Mouse (Mus musculus): ENCODE measurements around the gene Slc5a11. TPM values are rescaled to one million over a fixed set of nuclear protein-coding genes. Genes with fewer than 3 reads are reported as not detected.
A peak's percentile ranks its signal among the peaks of the same experiment; 100 is the strongest.

Gene Slc5a11
- polyA plus RNA-seq, 1 experiment from 2014 or later = not detected

DNA sequence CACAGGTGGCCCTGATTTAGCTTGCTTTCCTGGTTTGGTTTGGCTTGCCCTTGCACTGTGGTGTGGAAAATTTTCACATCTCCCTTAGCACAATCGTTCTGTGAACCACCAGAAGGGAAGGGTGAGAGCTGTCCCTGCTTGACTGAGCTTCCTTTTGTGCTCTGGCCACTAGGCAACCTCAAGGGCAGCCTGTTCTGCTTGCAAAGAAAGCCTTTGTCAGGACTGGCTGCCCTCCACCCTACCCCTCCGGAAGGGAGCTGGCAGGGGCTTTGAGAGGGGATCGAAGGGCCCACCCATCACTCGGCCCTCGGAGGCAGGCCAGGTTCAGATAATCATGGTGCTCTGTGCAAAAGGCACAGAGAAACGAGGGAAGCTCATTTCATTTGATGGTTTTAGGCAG is 4.0 kb downstream of the Slc5a11 start:
- Histone ChIP-seq H3K4me3 (no peak overlapping the region), H3K9me3 (no peaks in the 10 kb centered on the region), H3K27me3 (ENCODE audit: poor library complexity, severe bottlenecking) (no peaks in the 10 kb centered on the region), H3K27ac (peak overlapping the region; percentile 66), H3K4me1 (peaks cover 35% of the 10 kb centered on the region), H3K36me3 (replicated peaks) (no peaks in the 10 kb centered on the region)
- no peak for DNase-seq (ENCODE audit: extremely low spot score, low spot score)
- 36% methylated on average over 6 of the region's 6 CpGs for WGBS

DNA sequence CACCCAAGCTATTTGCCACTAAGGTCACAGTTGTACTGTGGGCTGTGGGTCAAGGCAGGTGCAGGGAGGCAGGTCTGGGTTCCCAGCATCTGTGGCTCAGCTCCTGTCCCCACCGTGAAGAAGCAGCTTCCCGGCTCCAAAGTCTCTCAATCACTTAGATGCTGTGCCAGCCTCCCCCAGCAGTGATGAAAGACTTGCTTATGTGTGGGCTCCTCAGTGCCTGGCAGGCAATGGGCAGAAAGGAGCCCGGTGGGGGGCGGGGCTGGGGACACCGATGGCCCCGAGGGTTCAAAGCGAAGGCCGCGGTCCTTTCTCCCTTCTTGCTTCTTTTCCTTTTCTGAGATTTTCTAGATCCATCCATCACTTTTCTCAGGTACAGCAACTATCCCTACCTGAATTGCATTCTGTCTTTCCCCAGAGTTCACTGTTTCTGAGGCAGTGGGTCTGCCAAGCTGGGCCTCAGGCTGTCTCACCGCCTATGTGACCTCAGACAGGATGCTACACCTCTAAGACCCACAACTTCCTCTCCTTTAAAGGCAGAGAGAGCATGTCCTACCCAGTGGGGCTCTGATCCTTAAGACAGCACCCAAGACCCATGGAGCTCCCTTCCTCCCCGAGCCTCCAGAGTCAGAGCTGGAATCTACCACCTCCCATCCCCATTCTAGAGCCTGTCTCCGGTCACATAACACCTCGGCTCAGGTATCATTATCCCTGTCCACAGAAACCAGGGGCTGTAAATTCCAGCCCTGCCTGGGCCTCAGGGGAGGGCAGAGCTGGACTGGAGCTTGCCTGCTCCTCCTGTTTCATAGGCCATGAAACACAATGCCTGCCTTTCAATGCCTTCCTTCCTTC is 5.4 kb downstream of the Slc5a11 start:
- H3K27me3 ChIP-seq (ENCODE audit: poor library complexity, severe bottlenecking) = no peaks in the 10 kb centered on the region
- DNase-seq (ENCODE audit: extremely low spot score, low spot score) = no peak

DNA sequence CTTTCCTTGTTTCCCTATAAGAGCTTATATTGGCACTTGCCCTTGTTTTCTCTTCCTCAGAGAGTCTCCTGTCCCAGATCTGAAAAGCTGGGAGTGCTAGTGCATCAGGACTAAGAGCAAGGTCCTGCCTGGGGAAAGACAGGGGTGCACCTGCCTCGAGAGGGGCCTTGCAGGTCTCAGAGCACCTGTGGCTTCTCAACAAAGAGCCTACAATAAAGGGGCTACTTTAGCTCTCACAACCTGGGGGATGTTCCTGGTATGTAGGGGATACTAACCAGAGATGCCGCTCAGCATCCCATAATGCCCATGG is 6.0 kb downstream of the Slc5a11 start:
- Histone ChIP-seq H3K27me3 (ENCODE audit: poor library complexity, severe bottlenecking) (no peaks in the 10 kb centered on the region), H3K4me3 (no peak overlapping the region), H3K36me3 (replicated peaks) (no peaks in the 10 kb centered on the region), H3K4me1 (peaks cover 21% of the 10 kb centered on the region), H3K9me3 (no peaks in the 10 kb centered on the region), H3K27ac (no peak overlapping the region)
- 72% methylated on average over 2 of the region's 2 CpGs for WGBS
- no peak for DNase-seq (ENCODE audit: extremely low spot score, low spot score)

More for the DNA sequence above, 5.4 kb downstream of the Slc5a11 start:
- peaks cover 22% of the 10 kb centered on the region for H3K4me1 ChIP-seq
- H3K4me3 ChIP-seq = no peak overlapping the region
- H3K36me3 ChIP-seq (replicated peaks) = no peaks in the 10 kb centered on the region
- H3K27ac ChIP-seq = no peak overlapping the region
- H3K9me3 ChIP-seq = no peaks in the 10 kb centered on the region
- WGBS = 78% methylated on average over 13 of the region's 13 CpGs

DNA sequence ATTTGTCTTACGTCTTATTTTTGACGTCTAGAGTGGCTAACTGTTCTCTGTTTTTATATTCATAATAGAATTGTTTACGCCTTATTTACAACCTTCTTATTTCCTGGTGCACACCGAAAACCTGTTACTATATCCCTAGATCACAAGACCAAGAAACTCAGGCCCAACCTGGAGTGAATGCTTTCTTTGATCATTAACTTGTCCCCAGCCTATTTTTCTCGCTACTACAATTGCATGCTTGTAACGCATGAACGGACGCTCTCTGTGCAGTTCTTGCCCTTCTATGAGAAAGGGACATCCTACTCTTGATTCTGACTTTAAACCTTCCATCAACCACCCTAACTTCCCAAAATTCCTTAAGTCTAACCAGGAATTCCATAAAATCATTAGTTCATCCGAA is 9.5 kb downstream of the Slc5a11 start:
- 82% methylated on average over 9 of the region's 9 CpGs for WGBS
- no peaks in the 10 kb centered on the region for H3K9me3 ChIP-seq

DNA sequence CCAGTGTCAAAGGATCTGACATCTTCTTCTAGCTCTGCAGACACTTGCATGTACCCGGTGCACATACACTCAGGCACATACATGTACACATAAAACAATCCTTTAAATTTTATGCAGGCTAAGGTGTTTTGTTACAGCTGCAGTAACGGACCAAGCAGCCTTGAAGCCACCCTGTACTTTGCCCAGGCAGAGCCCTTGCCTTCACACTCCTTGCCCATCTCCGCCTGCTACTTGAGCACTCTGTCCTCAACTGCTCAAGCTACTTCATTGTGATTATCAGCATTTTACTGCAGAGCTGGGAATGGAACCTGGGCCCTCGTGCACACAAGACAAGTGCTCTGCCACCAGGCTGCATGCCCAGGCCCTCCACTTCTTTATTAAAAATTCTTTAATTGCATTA is 10.6 kb downstream of the Slc5a11 start:
- DNase-seq (ENCODE audit: extremely low spot score, low spot score) = no peak
- H3K4me1 ChIP-seq = peaks cover 8% of the 10 kb centered on the region
- no peaks in the 10 kb centered on the region for H3K36me3 ChIP-seq (replicated peaks)
- 91% methylated on average over 4 of the region's 4 CpGs for WGBS
- no peaks in the 10 kb centered on the region for H3K9me3 ChIP-seq
- no peaks in the 10 kb centered on the region for H3K27me3 ChIP-seq (ENCODE audit: poor library complexity, severe bottlenecking)
- H3K27ac ChIP-seq = no peak overlapping the region
- H3K4me3 ChIP-seq = no peak overlapping the region

More for the DNA sequence above, 9.5 kb downstream of the Slc5a11 start:
- Histone ChIP-seq H3K4me1 (peaks cover 17% of the 10 kb centered on the region), H3K27me3 (ENCODE audit: poor library complexity, severe bottlenecking) (no peaks in the 10 kb centered on the region), H3K36me3 (replicated peaks) (no peaks in the 10 kb centered on the region), H3K4me3 (no peak overlapping the region), H3K27ac (no peak overlapping the region)
- DNase-seq (ENCODE audit: extremely low spot score, low spot score) = no peak

DNA sequence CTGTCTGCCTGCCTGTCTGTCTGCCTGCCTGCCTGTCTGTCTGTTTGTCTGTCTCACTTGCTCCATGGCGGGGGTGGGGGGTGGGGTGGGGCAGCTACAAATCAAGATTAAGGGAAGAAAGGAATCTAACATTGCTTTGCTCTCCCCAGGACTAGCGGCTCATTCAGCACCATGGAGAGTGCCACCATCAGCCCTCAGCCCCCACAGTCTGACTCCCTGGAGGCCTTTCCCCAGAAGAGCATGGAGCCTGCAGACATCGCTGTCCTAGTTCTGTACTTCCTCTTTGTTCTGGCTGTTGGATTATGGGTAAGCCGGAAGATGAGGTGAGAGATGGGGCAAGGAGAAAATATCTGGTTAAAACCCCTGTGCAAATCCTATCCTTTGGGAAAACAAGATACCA is 20.9 kb downstream of the Slc5a11 start:
- WGBS = 26% methylated on average over 4 of the region's 4 CpGs

DNA sequence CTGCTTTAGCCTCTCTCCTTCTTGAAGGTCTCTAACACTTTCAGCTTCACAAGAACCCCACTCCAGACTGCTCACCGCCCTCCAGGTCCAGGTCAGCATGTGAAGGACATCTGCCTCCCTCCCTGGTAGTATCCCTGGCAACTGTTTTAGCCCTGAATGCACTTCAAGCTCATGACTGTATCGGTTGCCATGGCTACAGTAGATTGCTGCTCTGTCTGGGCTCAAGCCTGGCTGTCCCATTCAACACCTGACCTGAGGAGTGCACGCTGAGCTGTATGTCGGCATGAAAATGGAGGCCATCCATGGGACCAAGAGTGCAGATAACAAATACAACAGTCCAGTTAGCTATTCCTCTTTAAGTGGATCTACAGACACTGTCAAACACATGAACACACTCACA is 24.0 kb downstream of the Slc5a11 start:
- no peak overlapping the region for H3K27ac ChIP-seq
- H3K4me3 ChIP-seq = no peak overlapping the region
- H3K4me1 ChIP-seq = 0 out of 2 replicates have a peak, but pooled peaks cover 4% of the 10 kb centered on the region
- 81% methylated on average over 4 of the region's 4 CpGs for WGBS
- no peaks in the 10 kb centered on the region for H3K27me3 ChIP-seq (ENCODE audit: poor library complexity, severe bottlenecking)
- H3K9me3 ChIP-seq = no peaks in the 10 kb centered on the region
- no peak for DNase-seq (ENCODE audit: extremely low spot score, low spot score)
- H3K36me3 ChIP-seq (replicated peaks) = no peaks in the 10 kb centered on the region

More for the DNA sequence above, 20.9 kb downstream of the Slc5a11 start:
- Histone ChIP-seq H3K4me3 (no peak overlapping the region), H3K27ac (no peak overlapping the region), H3K36me3 (replicated peaks) (no peaks in the 10 kb centered on the region), H3K27me3 (ENCODE audit: poor library complexity, severe bottlenecking) (no peaks in the 10 kb centered on the region), H3K4me1 (0 out of 2 replicates have a peak, but pooled peaks cover 4% of the 10 kb centered on the region), H3K9me3 (no peaks in the 10 kb centered on the region)
- DNase-seq (ENCODE audit: extremely low spot score, low spot score) = peak; percentile 31

DNA sequence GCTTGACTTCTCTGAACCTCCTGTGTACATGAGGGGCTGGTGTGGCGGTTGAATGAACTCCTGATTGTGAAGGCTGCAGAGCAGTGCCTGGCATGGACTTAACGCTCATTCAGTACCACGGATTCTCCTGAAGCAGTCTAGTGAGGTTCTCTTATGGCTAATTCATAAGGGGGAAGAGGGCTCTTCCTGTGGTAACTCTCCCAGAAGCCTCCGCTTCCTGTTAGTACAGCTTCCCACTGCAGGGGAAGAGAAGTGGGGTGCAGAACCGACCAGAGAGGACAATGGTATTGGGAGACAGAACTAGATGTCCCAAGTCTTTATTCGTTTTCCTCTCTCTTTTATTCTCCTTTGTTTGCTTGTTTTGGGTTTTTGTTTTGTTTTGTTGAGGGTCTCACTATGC is 25.5 kb downstream of the Slc5a11 start:
- Histone ChIP-seq H3K36me3 (replicated peaks) (no peaks in the 10 kb centered on the region), H3K27ac (no peak overlapping the region), H3K9me3 (no peaks in the 10 kb centered on the region), H3K4me1 (0 out of 2 replicates have a peak, but pooled peaks cover 4% of the 10 kb centered on the region), H3K27me3 (ENCODE audit: poor library complexity, severe bottlenecking) (no peaks in the 10 kb centered on the region), H3K4me3 (no peak overlapping the region)
- DNase-seq (ENCODE audit: extremely low spot score, low spot score) = no peak
- 77% methylated on average over 6 of the region's 6 CpGs for whole genome bisulfite sequencing

DNA sequence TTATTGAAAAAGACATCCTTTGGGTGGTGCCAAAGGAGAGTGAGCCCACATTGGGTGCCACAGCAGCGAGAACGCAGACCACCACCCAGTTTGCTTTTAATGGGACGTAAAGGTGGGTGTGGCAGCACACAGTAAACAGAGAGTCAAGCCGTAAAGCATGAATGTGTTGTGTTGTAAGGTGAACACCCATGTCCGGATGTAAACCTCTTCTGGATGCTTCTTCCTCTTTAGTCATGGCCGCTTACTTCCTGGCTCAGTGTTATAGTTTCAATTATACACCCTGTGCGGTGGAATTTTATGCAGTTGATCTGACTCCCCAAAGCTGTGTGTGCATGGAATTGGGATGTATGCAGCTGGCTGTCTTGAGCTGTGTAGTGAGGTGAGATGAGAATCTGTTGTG is 27.7 kb downstream of the Slc5a11 start:
- 0 out of 2 replicates have a peak, but pooled peaks cover 4% of the 10 kb centered on the region for H3K4me1 ChIP-seq
- H3K4me3 ChIP-seq = no peak overlapping the region
- no peak for DNase-seq (ENCODE audit: extremely low spot score, low spot score)
- H3K27me3 ChIP-seq (ENCODE audit: poor library complexity, severe bottlenecking) = no peaks in the 10 kb centered on the region
- 92% methylated on average over 7 of the region's 7 CpGs for WGBS
- no peak overlapping the region for H3K27ac ChIP-seq
- no peaks in the 10 kb centered on the region for H3K36me3 ChIP-seq (replicated peaks)
- no peaks in the 10 kb centered on the region for H3K9me3 ChIP-seq

DNA sequence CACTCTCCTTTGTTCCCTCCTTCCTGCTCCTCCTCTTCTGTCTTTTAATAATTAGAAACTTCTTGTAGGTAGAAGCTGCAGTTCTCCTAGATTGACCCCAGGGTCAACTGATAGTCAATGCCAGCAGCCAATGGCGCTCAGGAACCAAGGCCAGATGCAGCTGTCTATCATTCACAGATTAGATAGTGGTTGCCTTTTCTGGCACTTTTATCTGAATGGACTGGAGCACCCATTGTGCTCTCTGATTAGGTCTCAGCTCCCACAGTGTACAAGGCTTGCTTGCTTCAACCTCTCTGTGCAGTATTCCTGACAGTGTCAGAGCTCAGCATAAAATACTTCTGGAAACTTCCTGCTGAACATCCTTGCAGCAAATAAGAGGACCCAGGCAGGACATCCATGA is 30.3 kb downstream of the Slc5a11 start:
- no peak overlapping the region for H3K4me3 ChIP-seq
- no peaks in the 10 kb centered on the region for H3K27me3 ChIP-seq (ENCODE audit: poor library complexity, severe bottlenecking)
- no peak overlapping the region for H3K27ac ChIP-seq
- no peaks in the 10 kb centered on the region for H3K4me1 ChIP-seq
- H3K36me3 ChIP-seq (replicated peaks) = no peaks in the 10 kb centered on the region
- H3K9me3 ChIP-seq = no peaks in the 10 kb centered on the region
- no peak for DNase-seq (ENCODE audit: extremely low spot score, low spot score)
- 90% methylated on average over 1 of the region's 1 CpGs for WGBS

DNA sequence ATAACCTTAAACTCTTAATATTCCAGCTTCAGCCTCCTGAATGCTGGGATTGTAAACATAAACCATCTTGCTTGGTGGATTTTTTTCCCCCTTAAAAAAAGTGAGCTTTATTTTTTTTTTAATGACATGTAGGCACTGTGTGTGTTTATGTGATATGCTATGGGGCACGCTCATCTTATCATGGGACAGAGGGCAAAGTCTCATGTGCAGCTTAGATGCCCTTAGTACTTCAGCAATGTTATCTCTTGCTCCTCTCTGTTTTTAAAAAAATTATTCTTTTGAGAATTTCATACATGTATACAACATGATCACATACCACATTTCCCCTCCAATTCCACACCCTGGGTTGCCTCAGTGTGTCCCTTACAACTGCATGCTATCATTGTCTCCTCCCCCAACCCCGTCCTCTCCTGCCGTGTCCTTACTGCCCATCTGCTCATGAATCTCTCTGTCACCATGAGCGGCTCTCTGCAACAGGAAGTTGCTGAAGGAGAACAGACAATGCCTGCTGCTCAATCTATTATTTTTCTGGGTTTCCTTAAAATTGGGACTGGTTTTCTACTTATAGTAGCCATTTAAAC is 32.0 kb downstream of the Slc5a11 start:
- H3K27ac ChIP-seq = no peak overlapping the region
- 85% methylated on average over 4 of the region's 4 CpGs for WGBS
- no peaks in the 10 kb centered on the region for H3K4me1 ChIP-seq
- no peaks in the 10 kb centered on the region for H3K9me3 ChIP-seq
- H3K4me3 ChIP-seq = no peak overlapping the region
- DNase-seq (ENCODE audit: extremely low spot score, low spot score) = no peak
- no peaks in the 10 kb centered on the region for H3K36me3 ChIP-seq (replicated peaks)
- no peaks in the 10 kb centered on the region for H3K27me3 ChIP-seq (ENCODE audit: poor library complexity, severe bottlenecking)

DNA sequence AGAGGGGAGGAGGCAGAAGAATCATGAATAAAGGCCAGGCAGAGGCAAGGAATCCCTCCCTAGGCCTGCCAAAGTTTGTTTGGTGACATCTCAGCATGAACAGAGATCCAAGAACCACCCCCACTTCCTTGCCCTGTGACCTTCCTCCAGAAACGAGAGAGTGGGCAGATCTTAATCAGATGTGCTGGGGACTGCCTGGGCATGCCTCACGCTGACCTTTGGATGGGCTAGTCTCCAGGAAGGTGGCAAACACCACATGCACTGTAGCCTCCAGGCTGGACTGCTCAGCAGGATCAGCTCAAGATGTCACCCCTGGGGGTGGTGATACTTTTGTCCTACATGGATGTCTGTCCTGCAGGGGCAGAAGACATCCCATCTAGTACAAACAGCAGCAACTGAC is 33.6 kb downstream of the Slc5a11 start:
- 64% methylated on average over 2 of the region's 2 CpGs for WGBS
- Histone ChIP-seq H3K4me3 (no peak overlapping the region), H3K27me3 (ENCODE audit: poor library complexity, severe bottlenecking) (no peaks in the 10 kb centered on the region)

DNA sequence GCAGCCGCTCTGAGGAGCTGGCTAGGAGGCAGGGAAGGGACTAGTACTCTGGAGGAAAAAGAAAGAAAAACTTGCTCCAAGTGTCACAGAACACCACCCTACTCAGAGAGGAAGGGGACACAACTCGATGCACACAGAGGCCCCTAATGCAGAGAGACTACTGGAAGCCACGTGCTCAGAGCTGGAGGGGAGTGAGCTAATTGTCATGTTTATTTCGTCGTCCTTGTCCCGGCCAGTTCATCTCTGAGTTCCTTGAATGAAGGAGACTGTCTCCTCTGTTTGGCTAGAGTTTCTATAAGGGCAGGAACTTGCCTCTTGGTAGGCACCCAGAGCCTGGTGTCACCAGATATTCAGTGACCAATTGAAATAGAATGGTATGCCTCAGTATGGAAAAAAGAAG is 36.8 kb downstream of the Slc5a11 start:
- DNase-seq (ENCODE audit: extremely low spot score, low spot score) = no peak
- H3K4me1 ChIP-seq = no peaks in the 10 kb centered on the region
- H3K4me3 ChIP-seq = no peak overlapping the region
- H3K27me3 ChIP-seq (ENCODE audit: poor library complexity, severe bottlenecking) = no peaks in the 10 kb centered on the region
- H3K9me3 ChIP-seq = no peaks in the 10 kb centered on the region
- WGBS = 61% methylated on average over 6 of the region's 6 CpGs
- H3K27ac ChIP-seq = no peak overlapping the region
- no peaks in the 10 kb centered on the region for H3K36me3 ChIP-seq (replicated peaks)

More for the DNA sequence above, 33.6 kb downstream of the Slc5a11 start:
- Histone ChIP-seq H3K27ac (no peak overlapping the region), H3K36me3 (replicated peaks) (no peaks in the 10 kb centered on the region), H3K9me3 (no peaks in the 10 kb centered on the region), H3K4me1 (no peaks in the 10 kb centered on the region)
- no peak for DNase-seq (ENCODE audit: extremely low spot score, low spot score)

Measured in forebrain, embryonic 10.5 days (tissue).